Mouse (Mus musculus) kidney, adult 2 months (tissue): ENCODE data around the gene Phactr1.

Experiments used
- CTCF ChIP-seq: fragments of 200-500 bp; conservative IDR thresholded peaks from 2 replicates; pipeline ENCODE4 v1.5.1; 2011; ENCODE audit warnings: low read depth, mild to moderate bottlenecking, control low read depth, low read length, moderate library complexity, mixed read lengths; ENCODE audit not compliant: insufficient read depth, insufficient read length
- POLR2A ChIP-seq: fragments of 200-500 bp; IDR thresholded peaks from one replicate; pipeline ENCODE4 v1.6.1; 2011; ENCODE audit warnings: low read depth, low read length, control low read depth

DNA sequence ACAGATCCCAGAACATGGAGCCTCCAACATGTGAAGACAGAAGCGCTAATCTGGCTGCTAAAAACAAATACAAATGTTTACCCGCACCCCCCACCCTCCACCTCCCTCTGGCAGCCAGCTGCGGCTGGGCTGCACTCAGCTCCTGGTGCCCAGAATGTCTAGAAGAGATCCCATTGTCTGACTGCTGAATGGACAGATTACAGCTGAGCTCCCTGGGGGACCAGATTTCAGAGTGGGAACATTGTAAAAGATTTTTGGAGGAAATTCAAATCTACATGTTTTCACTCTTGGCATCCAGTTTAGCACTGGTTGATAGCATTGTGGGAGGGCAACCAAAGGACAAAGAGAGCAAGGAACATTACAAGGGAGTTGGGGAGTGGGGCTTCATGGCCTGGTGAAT lies 331.1 kb downstream of the Phactr1 start:
- no peak for TF ChIP-seq POLR2A
- TF ChIP-seq CTCF, result no peak
